Mouse (Mus musculus) myocyte (in vitro differentiated cells): Measurements from ENCODE around the gene Fkbpl. TPM values are rescaled to one million over a fixed set of nuclear protein-coding genes. Genes with fewer than 3 reads are reported as not detected.

Source experiments
- H3K27me3 ChIP-seq: one replicate; pipeline ENCODE4 v1.6.1; 2011; ENCODE audit not compliant: control insufficient read depth, insufficient read depth, insufficient read length
- H3K36me3 ChIP-seq: one replicate; pipeline ENCODE4 v1.6.1; 2011; ENCODE audit not compliant: control insufficient read depth, insufficient read depth
- H3K4me2 ChIP-seq: one replicate; pipeline ENCODE4 v1.6.1; 2011; ENCODE audit warnings: low read depth, control low read depth
- H3K4me3 ChIP-seq: one replicate; pipeline ENCODE4 v1.5.1; 2011; ENCODE audit warnings: mild to moderate bottlenecking, control low read depth, moderate library complexity
- H3K79me2 ChIP-seq: one replicate; pipeline ENCODE4 v1.6.1; 2011; ENCODE audit not compliant: control insufficient read depth, insufficient read depth
- H3ac ChIP-seq: one replicate; pipeline ENCODE4 v1.6.1; 2011; ENCODE audit not compliant: control insufficient read depth, insufficient read length
- CEBPB ChIP-seq: IDR thresholded peaks from 2 replicates; pipeline ENCODE4 v1.6.1; 2011; ENCODE audit warnings: mild to moderate bottlenecking, moderate library complexity; ENCODE audit not compliant: poor library complexity, insufficient read depth, severe bottlenecking
- E2F4 ChIP-seq: IDR thresholded peaks from one replicate; pipeline ENCODE4 v1.6.1; 2011; ENCODE audit warnings: mild to moderate bottlenecking, control low read depth, moderate library complexity; ENCODE audit not compliant: insufficient read depth
- MAX ChIP-seq: IDR thresholded peaks from one replicate; pipeline ENCODE4 v1.6.1; 2011; ENCODE audit warnings: low read depth, mild to moderate bottlenecking, control low read depth
- MYOD1 ChIP-seq, 3 experiments: IDR thresholded peaks; one replicate each; pipeline ENCODE4 v1.6.1; 2011; ENCODE audit warnings: control low read depth in 2 of 3, low read depth in 2 of 3, mild to moderate bottlenecking in 2 of 3, moderate library complexity in 1 of 3; ENCODE audit not compliant: insufficient read length in 2 of 3, control insufficient read depth in 1 of 3
- MYOG ChIP-seq, 3 experiments: IDR thresholded peaks; one replicate each; pipeline ENCODE4 v1.6.1; 2011; ENCODE audit warnings: control low read depth in 2 of 3, low read depth in 2 of 3, mild to moderate bottlenecking in 2 of 3; ENCODE audit not compliant: insufficient read length in 2 of 3, control insufficient read depth in 1 of 3, insufficient read depth in 1 of 3
- POLR2A ChIP-seq: IDR thresholded peaks from one replicate; pipeline ENCODE4 v1.6.1; 2011; ENCODE audit warnings: low read depth, mild to moderate bottlenecking, control low read depth, moderate library complexity; ENCODE audit not compliant: insufficient read length
- POLR2AphosphoS2 ChIP-seq: IDR thresholded peaks from one replicate; pipeline ENCODE4 v1.6.1; 2011; ENCODE audit warnings: low read depth, control low read depth; ENCODE audit not compliant: insufficient read length
- REST ChIP-seq: IDR thresholded peaks from one replicate; pipeline ENCODE4 v1.6.1; 2011; ENCODE audit warnings: mild to moderate bottlenecking, control low read depth, moderate library complexity; ENCODE audit not compliant: insufficient read depth, insufficient read length
- SRF ChIP-seq: IDR thresholded peaks from one replicate; pipeline ENCODE4 v1.6.1; 2011; ENCODE audit warnings: low read depth; ENCODE audit not compliant: control insufficient read depth, insufficient read length
- TCF12 ChIP-seq: IDR thresholded peaks from one replicate; pipeline ENCODE4 v1.6.1; 2011; ENCODE audit warnings: mild to moderate bottlenecking, control low read depth; ENCODE audit not compliant: poor library complexity, insufficient read depth, severe bottlenecking
- TCF3 ChIP-seq: IDR thresholded peaks from one replicate; pipeline ENCODE4 v1.6.1; 2011; ENCODE audit warnings: low read depth, control low read depth; ENCODE audit not compliant: insufficient read length
- USF1 ChIP-seq: IDR thresholded peaks from one replicate; pipeline ENCODE4 v1.6.1; 2011; ENCODE audit warnings: low read depth, mild to moderate bottlenecking, control low read depth, moderate library complexity
- polyA plus RNA-seq: library from polyadenylated mRNA; unstranded; fragments of >200 nt; fragmentation: generic; extraction: Trizol; gene quantifications from one replicate; pipeline ENCODE4 v1.2.1, GENCODE M21; 2012; ENCODE audit warnings: missing spikeins

Fkbpl gene
- polyA plus RNA-seq, 1 experiment: 13.5 TPM

GRCm38 (mm10) chr17:34651507-34652221 is 7.1 kb downstream of the Fkbpl start:
- H3K27me3 ChIP-seq: no peaks in the 10 kb centered on the region
- peaks cover 3% of the 10 kb centered on the region for H3K36me3 ChIP-seq
- no peak overlapping the region for H3K4me3 ChIP-seq
- TF ChIP-seq POLR2AphosphoS2 (no peak), TCF3 (no peak), REST (no peak), MAX (no peak), MYOG (IDR thresholded peaks at IDR 0.05; ENCODE audit: control insufficient read depth in 1 of 3, insufficient read depth in 1 of 3, insufficient read length in 2 of 3, low read depth in 2 of 3) (no peak), USF1 (no peak), E2F4 (no peak), SRF (no peak), MYOD1 (IDR thresholded peaks at IDR 0.05; ENCODE audit: control insufficient read depth in 1 of 3, insufficient read length in 2 of 3, low read depth in 2 of 3) (no peak), TCF12 (no peak), CEBPB (no peak), POLR2A (no peak)
- H3K4me2 ChIP-seq: no peak overlapping the region
- H3ac ChIP-seq: no peak overlapping the region
- peaks cover 4% of the 10 kb centered on the region for H3K79me2 ChIP-seq

- no peak overlapping the region for H3K4me2 ChIP-seq
- no peak overlapping the region for H3K4me3 ChIP-seq
- TF ChIP-seq MYOD1 (IDR thresholded peaks at IDR 0.05; ENCODE audit: control insufficient read depth in 1 of 3, insufficient read length in 2 of 3, low read depth in 2 of 3) (no peak), MYOG (IDR thresholded peaks at IDR 0.05; ENCODE audit: control insufficient read depth in 1 of 3, insufficient read depth in 1 of 3, insufficient read length in 2 of 3, low read depth in 2 of 3) (no peak), POLR2A (no peak), MAX (no peak), E2F4 (no peak), POLR2AphosphoS2 (no peak), REST (no peak), CEBPB (no peak), SRF (no peak), TCF12 (no peak), USF1 (no peak), TCF3 (no peak)
- peaks cover 5% of the 10 kb centered on the region for H3K27me3 ChIP-seq
- H3ac ChIP-seq: no peak overlapping the region
- peaks cover 4% of the 10 kb centered on the region for H3K79me2 ChIP-seq
- H3K36me3 ChIP-seq: peaks cover 3% of the 10 kb centered on the region
Observed at GRCm38 (mm10) chr17:34652546-34652945, 8.0 kb downstream of the Fkbpl start.

- Histone ChIP-seq H3K27me3 (peaks cover 5% of the 10 kb centered on the region), H3K36me3 (peaks cover 3% of the 10 kb centered on the region), H3K4me2 (no peak overlapping the region), H3ac (no peak overlapping the region), H3K4me3 (no peak overlapping the region), H3K79me2 (peaks cover under 1% of the 10 kb centered on the region)
- TF ChIP-seq MAX (no peak), MYOD1 (IDR thresholded peaks at IDR 0.05; ENCODE audit: control insufficient read depth in 1 of 3, insufficient read length in 2 of 3, low read depth in 2 of 3) (no peak), USF1 (no peak), CEBPB (no peak)
Observed at GRCm38 (mm10) chr17:34652985-34653384, 8.4 kb downstream of the Fkbpl start.

- peaks cover 3% of the 10 kb centered on the region for H3K36me3 ChIP-seq
- no peak overlapping the region for H3K4me2 ChIP-seq
- TF ChIP-seq MYOD1 (IDR thresholded peaks at IDR 0.05; ENCODE audit: control insufficient read depth in 1 of 3, insufficient read length in 2 of 3, low read depth in 2 of 3) (no peak), E2F4 (no peak), SRF (no peak), USF1 (no peak), CEBPB (no peak), MYOG (IDR thresholded peaks at IDR 0.05; ENCODE audit: control insufficient read depth in 1 of 3, insufficient read depth in 1 of 3, insufficient read length in 2 of 3, low read depth in 2 of 3) (no peak), REST (no peak), POLR2AphosphoS2 (no peak), MAX (no peak)
- H3K4me3 ChIP-seq: no peak overlapping the region
- H3K27me3 ChIP-seq: peaks cover 6% of the 10 kb centered on the region
- no peaks in the 10 kb centered on the region for H3K79me2 ChIP-seq
- no peak overlapping the region for H3ac ChIP-seq
Observed at GRCm38 (mm10) chr17:34653746-34654285, 9.3 kb downstream of the Fkbpl start.
